Mouse (Mus musculus) 3134 (cell line): ENCODE measurements around the gene Pex3.

Source experiments
- DNase-seq: peaks from one replicate; pipeline ENCODE4 v3.0.0-alpha.2; 2011; ENCODE audit warnings: low spot score; ENCODE audit not compliant: insufficient read length; ENCODE audit errors: extremely low read depth

Pex3 gene

GRCm38 (mm10) chr10:13552646-13553497 is at the start of gene Pex3, which contains the start of gene Adat2:
Gene Pex3, minus strand, starts transcription at chr10:13553142.
Gene Adat2, plus strand, starts transcription at chr10:13552894.
- DNase-seq = peak; percentile 91

- DNase-seq = peak; percentile 18
Measured at GRCm38 (mm10) chr10:13600926-13601325, 48.0 kb upstream of the Pex3 start.

- DNase-seq = no peak
Measured at GRCm38 (mm10) chr10:13597491-13597890, 44.5 kb upstream of the Pex3 start.

GRCm38 (mm10) chr10:13596866-13597265 is 43.9 kb upstream of the Pex3 start:
- no peak for DNase-seq

- peak; percentile 76 for DNase-seq
Measured at GRCm38 (mm10) chr10:13596073-13596472, 43.1 kb upstream of the Pex3 start.

- no peak for DNase-seq
Measured at GRCm38 (mm10) chr10:13593529-13593928, 40.6 kb upstream of the Pex3 start.

- no peak for DNase-seq
Measured at GRCm38 (mm10) chr10:13592196-13592595, 39.3 kb upstream of the Pex3 start.

GRCm38 (mm10) chr10:13587914-13588313 is 35.0 kb upstream of the Pex3 start:
- DNase-seq = no peak

GRCm38 (mm10) chr10:13577123-13577522 is 24.2 kb upstream of the Pex3 start:
- no peak for DNase-seq

GRCm38 (mm10) chr10:13572410-13572809 is 19.5 kb upstream of the Pex3 start:
- DNase-seq = no peak

GRCm38 (mm10) chr10:13572003-13572402 is 19.1 kb upstream of the Pex3 start:
- no peak for DNase-seq

- DNase-seq = no peak
Measured at GRCm38 (mm10) chr10:13570697-13571538, 18.0 kb upstream of the Pex3 start.

GRCm38 (mm10) chr10:13569818-13570217 is 16.9 kb upstream of the Pex3 start:
- DNase-seq = no peak

- no peak for DNase-seq
Measured at GRCm38 (mm10) chr10:13566393-13566792, 13.5 kb upstream of the Pex3 start.

GRCm38 (mm10) chr10:13565080-13565448 is 12.1 kb upstream of the Pex3 start:
- no peak for DNase-seq

GRCm38 (mm10) chr10:13564364-13565079 is 11.6 kb upstream of the Pex3 start:
- peak; percentile 25 for DNase-seq

GRCm38 (mm10) chr10:13560014-13560674 is 7.2 kb upstream of the Pex3 start:
- no peak for DNase-seq

- DNase-seq = no peak
Measured at GRCm38 (mm10) chr10:13554316-13554715, 1.4 kb upstream of the Pex3 start.

- no peak for DNase-seq
Measured at GRCm38 (mm10) chr10:13553498-13553985, 600 bp upstream of the Pex3 start.

GRCm38 (mm10) chr10:13541721-13542120 is 11.2 kb downstream of the Pex3 start:
- DNase-seq = no peak
